Mouse (Mus musculus) kidney, adult 2 months (tissue): Measurements from ENCODE around the gene F2. TPM values are rescaled to one million over a fixed set of nuclear protein-coding genes. Genes with fewer than 3 reads are reported as not detected.
"Not testable (repeated sequence)": the region's sequence is repeated elsewhere in the genome, so short reads cannot be mapped to it uniquely, and the experiment has no call there.

Experiments used
- DNase-seq: peaks from one replicate; pipeline ENCODE4 v3.0.0; 2021
- H3K27ac ChIP-seq: fragments of 200-500 bp; 2 replicates; pipeline ENCODE4 v1.5.1; 2012; ENCODE audit warnings: low read depth, low read length, control low read depth, inconsistent platforms; ENCODE audit not compliant: insufficient read depth
- H3K27me3 ChIP-seq: fragments of 200-500 bp; replicated peaks from 2 replicates; pipeline ENCODE4 v1.6.1; 2012; ENCODE audit warnings: mild to moderate bottlenecking, moderate library complexity, low read length, inconsistent platforms; ENCODE audit not compliant: control insufficient read depth, insufficient read depth
- H3K36me3 ChIP-seq: fragments of 200-500 bp; 2 replicates; pipeline ENCODE4 v1.6.1; 2012; ENCODE audit warnings: mild to moderate bottlenecking, moderate library complexity, low read length, inconsistent platforms; ENCODE audit not compliant: control insufficient read depth, insufficient read depth
- H3K4me1 ChIP-seq: fragments of 200-500 bp; 2 replicates; pipeline ENCODE4 v1.6.1; 2011; ENCODE audit warnings: low read length; ENCODE audit not compliant: control insufficient read depth, insufficient read depth
- H3K4me3 ChIP-seq: fragments of 200-500 bp; 2 replicates; pipeline ENCODE4 v1.5.1; 2011; ENCODE audit warnings: mild to moderate bottlenecking, low read depth, low read length, control low read depth; ENCODE audit not compliant: insufficient read depth
- CTCF ChIP-seq: fragments of 200-500 bp; conservative IDR thresholded peaks from 2 replicates; pipeline ENCODE4 v1.5.1; 2011; ENCODE audit warnings: low read depth, mild to moderate bottlenecking, control low read depth, low read length, moderate library complexity, mixed read lengths; ENCODE audit not compliant: insufficient read depth, insufficient read length
- POLR2A ChIP-seq: fragments of 200-500 bp; IDR thresholded peaks from one replicate; pipeline ENCODE4 v1.6.1; 2011; ENCODE audit warnings: low read depth, low read length, control low read depth
- whole genome bisulfite sequencing: fragments of 180-500 bp; shearing (Covaris S2); methylation state at CpG from one replicate; pipeline ENCODE4 v1.1.7; 2018; 5-methylcytosine and 5-hydroxymethylcytosine counted together
- polyA plus RNA-seq: library from polyadenylated mRNA; depleted of rRNA; stranded (reverse); fragments of >200 nt; gene quantifications from 2 replicates; pipeline ENCODE4 v1.2.3, GENCODE M21; 2012

F2 gene
- polyA plus RNA-seq, 1 experiment, result 0.06 TPM

DNA sequence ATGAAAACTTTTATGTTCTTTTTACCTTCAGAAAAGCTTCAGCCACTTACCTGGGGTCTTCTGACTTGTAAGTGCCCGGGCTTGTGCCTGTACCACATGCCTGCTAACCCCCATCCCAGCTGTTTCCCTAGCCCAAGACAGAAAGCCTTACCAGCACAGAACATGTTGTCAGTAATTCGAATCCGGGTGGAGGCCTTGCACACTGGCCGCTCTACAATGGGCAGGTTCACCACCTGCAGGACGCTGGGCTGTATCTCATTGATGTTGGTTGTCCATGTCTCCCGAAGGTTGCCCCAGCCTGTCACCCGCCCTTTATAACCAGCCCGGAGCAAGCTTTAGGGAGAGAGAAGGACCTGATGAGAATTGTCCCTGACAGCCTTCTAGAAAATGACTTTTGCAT is 8.0 kb downstream of the F2 start:
- TF ChIP-seq POLR2A (no peak), CTCF (no peak)
- H3K27me3 ChIP-seq, result no peaks in the 10 kb centered on the region
- 92% methylated on average over 8 of the region's 8 CpGs for WGBS
- no peak overlapping the region for H3K4me3 ChIP-seq
- H3K4me1 ChIP-seq, result no peaks in the 10 kb centered on the region
- H3K36me3 ChIP-seq, result no peaks in the 10 kb centered on the region
- DNase-seq, result no peak
- H3K27ac ChIP-seq, result no peak overlapping the region

DNA sequence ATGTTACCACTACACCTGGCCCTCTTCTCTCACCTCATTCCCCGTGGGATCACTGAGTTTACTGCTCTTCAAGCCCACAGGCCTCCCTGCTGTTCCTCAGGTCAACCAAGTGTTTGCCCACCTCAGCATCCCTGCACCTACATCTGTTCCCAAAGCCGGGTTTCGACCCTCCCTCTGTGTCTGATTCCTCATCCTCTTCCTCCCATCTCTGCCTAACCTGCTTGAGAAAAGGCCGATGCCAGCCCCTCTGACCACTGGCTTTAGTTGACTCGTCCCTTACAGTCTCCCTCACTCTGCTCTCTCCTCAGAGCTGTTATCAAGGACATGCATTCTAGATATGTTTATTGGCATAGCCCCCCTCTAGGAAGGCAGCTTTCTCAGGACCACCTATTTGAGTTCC is 8.7 kb downstream of the F2 start:
- no peaks in the 10 kb centered on the region for H3K27me3 ChIP-seq
- 77% methylated on average over 5 of the region's 5 CpGs for WGBS
- no peak for DNase-seq
- TF ChIP-seq CTCF, result no peak
- TF ChIP-seq POLR2A, result no peak
- no peaks in the 10 kb centered on the region for H3K4me1 ChIP-seq
- no peaks in the 10 kb centered on the region for H3K36me3 ChIP-seq
- no peak overlapping the region for H3K4me3 ChIP-seq
- H3K27ac ChIP-seq, result no peak overlapping the region

DNA sequence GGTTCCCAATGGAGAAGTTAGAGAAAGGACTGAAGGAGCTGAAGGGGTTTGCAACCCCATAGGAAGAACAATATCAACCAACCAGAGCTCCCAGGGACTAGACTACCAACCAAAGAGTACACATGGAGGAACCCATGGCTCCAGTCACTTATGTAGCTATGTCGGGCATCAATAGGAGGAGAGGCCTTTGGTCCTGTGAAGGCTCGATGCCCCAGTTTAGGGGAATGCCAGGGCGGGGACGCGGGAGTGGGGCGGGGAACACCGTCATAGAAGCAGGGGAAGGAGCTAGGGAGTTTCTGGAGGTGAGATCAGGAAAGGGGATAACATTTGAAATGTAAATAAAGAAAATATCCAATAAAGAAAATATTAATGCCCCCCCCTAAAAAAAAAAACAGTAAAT is 12.8 kb downstream of the F2 start:
- H3K4me3 ChIP-seq, result not testable (repeated sequence)

DNA sequence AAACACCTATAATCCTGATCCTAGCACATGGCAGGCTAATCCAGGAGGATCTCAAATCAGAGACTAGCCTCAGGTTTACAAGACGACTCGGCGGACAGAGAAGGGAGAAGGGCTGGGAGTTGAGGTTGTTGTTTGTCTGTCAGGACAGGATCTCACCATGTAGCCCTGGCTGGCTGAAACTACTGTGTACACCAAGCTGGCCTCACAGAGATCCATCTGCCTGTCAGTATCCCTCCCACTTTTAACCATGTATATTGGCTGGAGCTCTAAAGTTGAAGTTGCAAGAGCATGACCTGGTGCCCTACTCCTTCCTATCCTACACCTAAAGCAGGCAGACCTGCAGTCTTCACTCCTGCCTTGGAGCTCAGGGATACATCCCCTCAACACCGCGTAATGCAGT is 13.9 kb downstream of the F2 start:
- H3K27ac ChIP-seq, result no peak overlapping the region
- H3K36me3 ChIP-seq, result peaks cover 7% of the 10 kb centered on the region
- no peaks in the 10 kb centered on the region for H3K27me3 ChIP-seq
- 93% methylated on average over 5 of the region's 5 CpGs for whole genome bisulfite sequencing
- H3K4me1 ChIP-seq, result no peaks in the 10 kb centered on the region
- no peak overlapping the region for H3K4me3 ChIP-seq
- TF ChIP-seq POLR2A (no peak), CTCF (no peak)
- no peak for DNase-seq

More for the DNA sequence above, 12.8 kb downstream of the F2 start:
- 94% methylated on average over 7 of the region's 7 CpGs for WGBS
- H3K27me3 ChIP-seq, H3K36me3 ChIP-seq, H3K27ac ChIP-seq, DNase-seq, H3K4me1 ChIP-seq: not testable (repeated sequence)

DNA sequence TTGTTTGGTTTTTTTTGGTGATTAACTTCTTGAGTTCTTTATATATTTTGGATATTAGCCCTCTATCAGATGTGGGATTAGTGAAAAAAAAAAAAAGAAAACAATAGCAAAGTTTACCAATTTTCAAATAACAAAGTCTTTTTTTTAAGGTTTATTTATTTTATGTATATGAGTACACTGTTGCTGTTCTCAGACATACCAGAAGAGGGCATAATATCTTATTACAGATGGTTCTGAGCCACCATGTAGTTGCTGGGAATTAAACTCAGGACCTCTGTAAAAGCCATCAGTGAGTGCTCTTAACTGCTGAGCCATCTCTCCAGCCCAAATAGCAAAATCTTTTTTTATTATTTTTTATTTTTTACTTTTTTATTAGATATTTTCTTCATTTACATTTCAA is 26.8 kb downstream of the F2 start:
- not testable (repeated sequence) for H3K36me3 ChIP-seq, H3K4me3 ChIP-seq, DNase-seq

DNA sequence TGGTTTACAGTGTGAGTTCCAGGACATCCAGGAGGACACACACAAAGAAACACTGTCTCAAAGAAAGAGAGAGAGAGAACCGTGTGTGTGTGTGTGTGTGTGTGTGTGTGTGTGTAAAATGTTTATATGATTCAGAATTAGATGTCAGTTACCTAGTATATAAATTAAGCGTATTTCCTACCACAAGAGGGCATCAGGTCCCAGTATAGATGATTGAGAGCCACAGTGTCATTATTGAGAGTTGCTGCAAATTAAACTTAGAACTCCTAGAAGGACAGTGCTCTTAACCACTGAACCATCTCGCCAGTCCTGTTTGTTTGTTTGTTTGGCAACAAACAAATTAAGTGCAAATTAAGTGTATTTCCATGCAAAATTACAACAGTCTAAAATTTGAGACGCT is 33.8 kb downstream of the F2 start:
- DNase-seq, result peak; percentile 7
- Histone ChIP-seq H3K27ac (no peak overlapping the region), H3K27me3 (no peaks in the 10 kb centered on the region), H3K4me3 (no peak overlapping the region), H3K4me1 (no peaks in the 10 kb centered on the region), H3K36me3 (peaks cover 5% of the 10 kb centered on the region)
- TF ChIP-seq CTCF (no peak), POLR2A (no peak)
- WGBS, result 92% methylated on average over 4 of the region's 4 CpGs

More for the DNA sequence above, 26.8 kb downstream of the F2 start:
- not testable (repeated sequence) for H3K4me1 ChIP-seq, H3K27ac ChIP-seq, H3K27me3 ChIP-seq

DNA sequence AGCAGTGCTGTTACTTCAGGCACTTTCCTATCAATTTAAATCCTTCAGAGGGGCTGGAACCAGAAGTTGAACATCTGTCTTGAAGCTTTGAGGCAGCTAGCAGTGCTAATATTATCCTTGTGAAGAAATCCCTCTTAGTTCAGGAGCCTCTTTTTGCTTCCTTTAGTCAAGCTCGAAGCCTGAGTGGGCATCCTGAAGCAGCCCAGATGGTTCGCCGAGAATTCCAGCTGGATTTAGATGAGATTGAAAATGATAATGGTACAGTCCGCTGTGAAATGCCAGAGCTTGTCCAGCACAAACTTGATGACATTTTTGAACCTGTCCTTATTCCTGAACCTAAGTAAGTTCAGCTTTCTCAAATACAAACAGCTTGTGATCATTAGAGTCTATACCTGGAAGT is 35.7 kb downstream of the F2 start:
- 97% methylated on average over 4 of the region's 4 CpGs for WGBS
- H3K4me1 ChIP-seq, result no peaks in the 10 kb centered on the region
- no peak overlapping the region for H3K4me3 ChIP-seq
- H3K36me3 ChIP-seq, result peaks cover 13% of the 10 kb centered on the region
- TF ChIP-seq POLR2A (no peak), CTCF (no peak)
- no peak overlapping the region for H3K27ac ChIP-seq
- H3K27me3 ChIP-seq, result no peaks in the 10 kb centered on the region
- no peak for DNase-seq

DNA sequence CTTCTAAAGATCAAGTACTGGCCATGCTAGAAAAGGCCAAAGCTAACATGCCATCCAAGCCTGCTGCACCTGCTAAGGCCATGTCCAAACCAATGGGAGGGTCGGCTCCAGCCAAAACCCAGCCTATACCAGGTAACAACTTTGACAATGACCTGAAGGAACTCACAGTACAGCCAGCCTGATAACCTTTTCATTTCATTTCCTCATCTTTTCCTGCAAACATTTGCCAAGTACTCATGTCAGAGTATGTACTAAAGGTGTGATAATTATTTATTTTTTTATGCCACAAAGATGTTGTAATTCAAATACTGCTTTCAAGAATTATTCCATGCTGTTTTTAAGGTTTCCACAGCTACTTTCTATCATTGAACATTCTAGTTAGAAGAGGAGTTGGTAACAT is 50.0 kb downstream of the F2 start:
- Histone ChIP-seq H3K27ac (no peak overlapping the region), H3K4me1 (no peaks in the 10 kb centered on the region), H3K27me3 (no peaks in the 10 kb centered on the region), H3K36me3 (peaks cover 4% of the 10 kb centered on the region), H3K4me3 (no peak overlapping the region)
- no peak for TF ChIP-seq POLR2A
- TF ChIP-seq CTCF, result no peak
- no peak for DNase-seq
- WGBS, result 94% methylated on average over 1 of the region's 1 CpGs
